Mouse (Mus musculus) E14TG2a.4 (cell line): ENCODE results near the gene Atp1a2.
A peak's percentile ranks its signal among the peaks of the same experiment; 100 is the strongest.

ENCODE experiments used
- H3K27me3 ChIP-seq: 2 replicates; pipeline ENCODE4 v1.6.1; 2014; ENCODE audit warnings: low read length, control low read depth; ENCODE audit not compliant: insufficient read depth
- H3K36me3 ChIP-seq: 2 replicates; pipeline ENCODE4 v1.6.1; 2014; ENCODE audit warnings: low read length, control low read depth; ENCODE audit not compliant: insufficient read depth
- H3K4me1 ChIP-seq: replicated peaks from 2 replicates; pipeline ENCODE4 v1.6.1; 2014; ENCODE audit warnings: low read depth, low read length, control low read depth
- H3K4me3 ChIP-seq: replicated peaks from 2 replicates; pipeline ENCODE4 v1.5.1; 2014; ENCODE audit warnings: mild to moderate bottlenecking, low read length
- H3K9me3 ChIP-seq: 2 replicates; pipeline ENCODE4 v1.6.1; 2014; ENCODE audit warnings: low read length, control low read depth
- CTCF ChIP-seq: conservative IDR thresholded peaks from 2 replicates; pipeline ENCODE4 v1.5.1; 2014; ENCODE audit warnings: low read length
- NANOG ChIP-seq: IDR thresholded peaks from 2 replicates; pipeline ENCODE4 v1.6.1; 2014; ENCODE audit warnings: borderline replicate concordance, low read length, mixed read lengths
- POU5F1 ChIP-seq: IDR thresholded peaks from 2 replicates; pipeline ENCODE4 v1.6.1; 2014; ENCODE audit warnings: low read length, borderline replicate concordance

Atp1a2 gene

GRCm38 (mm10) chr1:172328041-172328440 lies 30.2 kb upstream of the Atp1a2 start:
- Histone ChIP-seq H3K4me1 (peaks cover 51% of the 10 kb centered on the region), H3K27me3 (peaks cover 70% of the 10 kb centered on the region), H3K4me3 (no peak overlapping the region), H3K36me3 (no peaks in the 10 kb centered on the region), H3K9me3 (no peaks in the 10 kb centered on the region)
- TF ChIP-seq NANOG: 0 out of 2 replicates have a peak, but pooled peaks have one; percentile 12
- no peak for TF ChIP-seq POU5F1

GRCm38 (mm10) chr1:172327206-172328001 lies 29.5 kb upstream of the Atp1a2 start:
- no peak overlapping the region for H3K4me3 ChIP-seq
- TF ChIP-seq CTCF (no peak), POU5F1 (no peak), NANOG (no peak)
- no peaks in the 10 kb centered on the region for H3K36me3 ChIP-seq
- no peaks in the 10 kb centered on the region for H3K9me3 ChIP-seq
- peaks cover 58% of the 10 kb centered on the region for H3K4me1 ChIP-seq
- H3K27me3 ChIP-seq: peaks cover 73% of the 10 kb centered on the region

- H3K4me3 ChIP-seq: peak overlapping the region; percentile 76
- peaks cover 79% of the 10 kb centered on the region for H3K27me3 ChIP-seq
These were observed 28.8 kb upstream of the Atp1a2 start for GRCm38 (mm10) chr1:172326684-172327083.

GRCm38 (mm10) chr1:172325680-172326535 lies 28.0 kb upstream of the Atp1a2 start:
- TF ChIP-seq NANOG: no peak
- no peak for TF ChIP-seq POU5F1
- H3K36me3 ChIP-seq: peaks cover 1% of the 10 kb centered on the region
- peaks cover 79% of the 10 kb centered on the region for H3K27me3 ChIP-seq

More at GRCm38 (mm10) chr1:172326684-172327083, 28.8 kb upstream of the Atp1a2 start:
- Histone ChIP-seq H3K9me3 (no peaks in the 10 kb centered on the region), H3K36me3 (no peaks in the 10 kb centered on the region), H3K4me1 (peaks cover 65% of the 10 kb centered on the region)
- TF ChIP-seq CTCF (peak; percentile 29), NANOG (no peak)

GRCm38 (mm10) chr1:172324725-172325124 lies 26.9 kb upstream of the Atp1a2 start:
- no peak overlapping the region for H3K4me3 ChIP-seq
- H3K27me3 ChIP-seq: peaks cover 81% of the 10 kb centered on the region
- H3K4me1 ChIP-seq: peaks cover 82% of the 10 kb centered on the region
- peaks cover 10% of the 10 kb centered on the region for H3K36me3 ChIP-seq
- peak; percentile 65 for TF ChIP-seq CTCF
- TF ChIP-seq NANOG: no peak
- no peaks in the 10 kb centered on the region for H3K9me3 ChIP-seq

More at GRCm38 (mm10) chr1:172325680-172326535, 28.0 kb upstream of the Atp1a2 start:
- Histone ChIP-seq H3K4me1 (peaks cover 70% of the 10 kb centered on the region), H3K9me3 (no peaks in the 10 kb centered on the region), H3K4me3 (peak overlapping the region; percentile 76)

- H3K4me3 ChIP-seq: no peak overlapping the region
- H3K36me3 ChIP-seq: peaks cover 10% of the 10 kb centered on the region
- H3K9me3 ChIP-seq: no peaks in the 10 kb centered on the region
- TF ChIP-seq NANOG (no peak), POU5F1 (no peak), CTCF (no peak)
- H3K27me3 ChIP-seq: peaks cover 79% of the 10 kb centered on the region
- peaks cover 84% of the 10 kb centered on the region for H3K4me1 ChIP-seq
These were observed 26.0 kb upstream of the Atp1a2 start for GRCm38 (mm10) chr1:172323801-172324359.

GRCm38 (mm10) chr1:172323298-172323697 lies 25.4 kb upstream of the Atp1a2 start:
- Histone ChIP-seq H3K36me3 (peaks cover 15% of the 10 kb centered on the region), H3K9me3 (no peaks in the 10 kb centered on the region), H3K4me1 (peaks cover 84% of the 10 kb centered on the region), H3K27me3 (peaks cover 79% of the 10 kb centered on the region), H3K4me3 (peak overlapping the region; percentile 37)
- TF ChIP-seq POU5F1 (peak; percentile 66; the same call in 1 of the 2 replicates), NANOG (peak; percentile 96), CTCF (no peak)

GRCm38 (mm10) chr1:172322725-172323124 lies 24.9 kb upstream of the Atp1a2 start:
- Histone ChIP-seq H3K9me3 (no peaks in the 10 kb centered on the region), H3K36me3 (peaks cover 20% of the 10 kb centered on the region), H3K4me3 (peak overlapping the region; percentile 37), H3K4me1 (peaks cover 84% of the 10 kb centered on the region), H3K27me3 (peaks cover 79% of the 10 kb centered on the region)
- TF ChIP-seq POU5F1: no peak
- TF ChIP-seq NANOG: no peak
- no peak for TF ChIP-seq CTCF
